Mouse (Mus musculus): ENCODE measurements around the gene Zbtb5. TPM values are rescaled to one million over a fixed set of nuclear protein-coding genes. Genes with fewer than 3 reads are reported as not detected.
"Not testable (repeated sequence)": the region's sequence is repeated elsewhere in the genome, so short reads cannot be mapped to it uniquely, and the experiment has no call there.

Gene Zbtb5
- polyA plus RNA-seq, 1 experiment from 2014 or later = 34.4 TPM

GRCm38 (mm10) chr4:44953041-44953440 is 59.2 kb downstream of the Zbtb5 start:
- peaks cover 19% of the 10 kb centered on the region for H3K4me1 ChIP-seq (replicated peaks)
- H3K9me3 ChIP-seq = no peaks in the 10 kb centered on the region
- H3K36me3 ChIP-seq = no peaks in the 10 kb centered on the region
- peak overlapping the region; percentile 17; the same call in 1 of the 2 replicates for H3K27ac ChIP-seq
- 66% methylated on average over 9 of the region's 9 CpGs for WGBS
- H3K27me3 ChIP-seq (ENCODE audit: insufficient read depth, poor library complexity, severe bottlenecking) = no peaks in the 10 kb centered on the region
- peak; percentile 26 for DNase-seq (ENCODE audit: low spot score)
- H3K4me3 ChIP-seq = no peak overlapping the region

- Histone ChIP-seq H3K9me3 (no peaks in the 10 kb centered on the region), H3K4me1 (replicated peaks) (peaks cover 16% of the 10 kb centered on the region), H3K4me3 (no peak overlapping the region), H3K27ac (no peak overlapping the region), H3K27me3 (ENCODE audit: insufficient read depth, poor library complexity, severe bottlenecking) (no peaks in the 10 kb centered on the region), H3K36me3 (no peaks in the 10 kb centered on the region)
- WGBS = 96% methylated on average over 1 of the region's 1 CpGs
- DNase-seq (ENCODE audit: low spot score) = no peak
Measured at GRCm38 (mm10) chr4:44948314-44948713, 63.9 kb downstream of the Zbtb5 start.

- Histone ChIP-seq H3K9me3 (no peaks in the 10 kb centered on the region), H3K27ac (no peak overlapping the region), H3K4me3 (no peak overlapping the region), H3K27me3 (ENCODE audit: insufficient read depth, poor library complexity, severe bottlenecking) (no peaks in the 10 kb centered on the region), H3K4me1 (replicated peaks) (0 out of 2 replicates have a peak, but pooled peaks cover 10% of the 10 kb centered on the region), H3K36me3 (no peaks in the 10 kb centered on the region)
- 85% methylated on average over 5 of the region's 5 CpGs for whole genome bisulfite sequencing
- no peak for DNase-seq (ENCODE audit: low spot score)
Measured at GRCm38 (mm10) chr4:44947464-44947863, 64.7 kb downstream of the Zbtb5 start.

GRCm38 (mm10) chr4:44946126-44946525 is 66.1 kb downstream of the Zbtb5 start:
- H3K27ac ChIP-seq; H3K9me3 ChIP-seq; H3K36me3 ChIP-seq; H3K27me3 ChIP-seq (ENCODE audit: insufficient read depth, poor library complexity, severe bottlenecking); DNase-seq (ENCODE audit: low spot score); H3K4me3 ChIP-seq: not testable (repeated sequence)
- 0 out of 2 replicates have a peak, but pooled peaks cover 10% of the 10 kb centered on the region for H3K4me1 ChIP-seq (replicated peaks)
- 99% methylated on average over 2 of the region's 2 CpGs for WGBS

GRCm38 (mm10) chr4:44944426-44945075 is 67.7 kb downstream of the Zbtb5 start:
- Histone ChIP-seq H3K27ac (no peak overlapping the region), H3K27me3 (ENCODE audit: insufficient read depth, poor library complexity, severe bottlenecking) (no peaks in the 10 kb centered on the region), H3K36me3 (no peaks in the 10 kb centered on the region), H3K4me1 (replicated peaks) (0 out of 2 replicates have a peak, but pooled peaks cover 10% of the 10 kb centered on the region), H3K4me3 (no peak overlapping the region), H3K9me3 (no peaks in the 10 kb centered on the region)
- no peak for DNase-seq (ENCODE audit: low spot score)
- 87% methylated on average over 10 of the region's 10 CpGs for WGBS

- no peaks in the 10 kb centered on the region for H3K27me3 ChIP-seq (ENCODE audit: insufficient read depth, poor library complexity, severe bottlenecking)
- no peaks in the 10 kb centered on the region for H3K36me3 ChIP-seq
- no peaks in the 10 kb centered on the region for H3K9me3 ChIP-seq
- 0 out of 2 replicates have a peak, but pooled peaks cover 2% of the 10 kb centered on the region for H3K4me1 ChIP-seq (replicated peaks)
- no peak for DNase-seq (ENCODE audit: low spot score)
- 75% methylated on average over 6 of the region's 6 CpGs for WGBS
- no peak overlapping the region for H3K4me3 ChIP-seq
- H3K27ac ChIP-seq = no peak overlapping the region
Measured at GRCm38 (mm10) chr4:44943480-44943879, 68.7 kb downstream of the Zbtb5 start.

- no peak overlapping the region for H3K27ac ChIP-seq
- no peaks in the 10 kb centered on the region for H3K27me3 ChIP-seq (ENCODE audit: insufficient read depth, poor library complexity, severe bottlenecking)
- DNase-seq (ENCODE audit: low spot score) = no peak
- 92% methylated on average over 1 of the region's 1 CpGs for WGBS
- H3K9me3 ChIP-seq = no peaks in the 10 kb centered on the region
- no peak overlapping the region for H3K4me3 ChIP-seq
- H3K36me3 ChIP-seq = no peaks in the 10 kb centered on the region
- no peaks in the 10 kb centered on the region for H3K4me1 ChIP-seq (replicated peaks)
Measured at GRCm38 (mm10) chr4:44942237-44942636, 70.0 kb downstream of the Zbtb5 start.

Other genes with a start within 250 kb of the Zbtb5 start
- gene Grhpr, start 31.0 kb downstream of the Zbtb5 start, polyA plus RNA-seq (2016; fragmentation: Nextera tagmentation; extraction: Ambion mirVana) = 65.4 and 66.5 TPM in 2 replicates
- gene Polr1e, start 6.2 kb upstream of the Zbtb5 start, polyA plus RNA-seq (2016; fragmentation: Nextera tagmentation; extraction: Ambion mirVana) = 55.6 and 57.8 TPM in 2 replicates
- gene Fbxo10, start 72.2 kb upstream of the Zbtb5 start, polyA plus RNA-seq (2016; fragmentation: Nextera tagmentation; extraction: Ambion mirVana) = 14.4 and 16.5 TPM in 2 replicates
- 204 and 213 TPM in 2 replicates for gene Tomm5, start 95.7 kb upstream of the Zbtb5 start, polyA plus RNA-seq (2016; fragmentation: Nextera tagmentation; extraction: Ambion mirVana)
- gene Frmpd1, start 172.5 kb upstream of the Zbtb5 start, polyA plus RNA-seq (2016; fragmentation: Nextera tagmentation; extraction: Ambion mirVana) = 1.5 and 1.8 TPM in 2 replicates

Data from hindbrain, embryonic 10.5 days (tissue).